Mouse (Mus musculus) kidney, embryonic 15.5 days (tissue): ENCODE measurements around the gene Hddc3. TPM values are rescaled to one million over a fixed set of nuclear protein-coding genes. Genes with fewer than 3 reads are reported as not detected.
"Not testable (repeated sequence)": the region's sequence is repeated elsewhere in the genome, so short reads cannot be mapped to it uniquely, and the experiment has no call there.

Experiments used
- ATAC-seq: fragments of 200-750 bp; cut with Nextera tagmentation; replicated peaks from 2 replicates; pipeline ENCODE4 v1.8.0; 2017; ENCODE audit warnings: moderate TSS enrichment; ENCODE audit not compliant: low FRiP score
- H3K27ac ChIP-seq: fragments of 300-500 bp; sonication (generic); 2 replicates; pipeline ENCODE4 v1.5.1; 2015; ENCODE audit warnings: mild to moderate bottlenecking, inconsistent platforms
- H3K27me3 ChIP-seq: fragments of 300-500 bp; sonication (generic); 2 replicates; pipeline ENCODE4 v1.6.1; 2015; ENCODE audit warnings: inconsistent platforms
- H3K36me3 ChIP-seq: fragments of 300-500 bp; sonication (generic); 2 replicates; pipeline ENCODE4 v1.6.1; 2015; ENCODE audit warnings: inconsistent platforms
- H3K4me1 ChIP-seq: fragments of 300-500 bp; sonication (generic); 2 replicates; pipeline ENCODE4 v1.6.1; 2015; ENCODE audit warnings: inconsistent platforms
- H3K4me2 ChIP-seq: fragments of 300-500 bp; sonication (generic); 2 replicates; pipeline ENCODE4 v1.6.1; 2015; ENCODE audit warnings: moderate library complexity, mild to moderate bottlenecking, inconsistent platforms
- H3K4me3 ChIP-seq: fragments of 300-500 bp; sonication (generic); replicated peaks from 2 replicates; pipeline ENCODE4 v1.5.1; 2015; ENCODE audit warnings: mild to moderate bottlenecking, inconsistent platforms
- H3K9ac ChIP-seq: fragments of 300-500 bp; sonication (generic); 2 replicates; pipeline ENCODE4 v1.6.1; 2015; ENCODE audit warnings: mild to moderate bottlenecking, inconsistent platforms
- H3K9me3 ChIP-seq: fragments of 300-500 bp; sonication (generic); replicated peaks from 2 replicates; pipeline ENCODE4 v1.6.1; 2016; ENCODE audit warnings: inconsistent platforms
- WGBS: fragments of 180-500 bp; shearing (Covaris S2); methylation state at CpG from one replicate; pipeline ENCODE4 v1.1.7; 2015; ENCODE audit warnings: mixed read lengths; 5-methylcytosine and 5-hydroxymethylcytosine counted together
- polyA plus RNA-seq: library from polyadenylated mRNA; unstranded; fragments of >200 nt; fragmentation: Nextera tagmentation; extraction: Ambion mirVana; gene quantifications from 2 replicates; pipeline ENCODE4 v1.2.1, GENCODE M21; 2015

Hddc3 gene
- polyA plus RNA-seq, 1 experiment from 2014 or later, result 21.1 TPM

- Histone ChIP-seq H3K4me1 (peaks cover 28% of the 10 kb centered on the region), H3K4me2 (peak within 1 kb of the TSS; percentile 64), H3K9ac (peak within 1 kb of the TSS; percentile 44), H3K4me3 (peak within 1 kb of the TSS; percentile 42), H3K9me3 (no peaks in the 10 kb centered on the region), H3K27ac (peak within 1 kb of the TSS; percentile 85), H3K27me3 (no peaks in the 10 kb centered on the region), H3K36me3 (peaks cover 31% of the 10 kb centered on the region)
- WGBS, result 5% methylated on average over 33 of the region's 33 CpGs
- peak; percentile 56 for ATAC-seq
Measured at GRCm38 (mm10) chr7:80387633-80388543, 45.0 kb downstream of the Hddc3 start, which contains the start of gene Fes. Gene Fes (minus strand): TSS chr7:80387946.

- no peak overlapping the region for H3K4me2 ChIP-seq
- H3K9ac ChIP-seq, result no peak overlapping the region
- no peaks in the 10 kb centered on the region for H3K27me3 ChIP-seq
- no peak for ATAC-seq
- H3K9me3 ChIP-seq, result no peaks in the 10 kb centered on the region
- WGBS, result 90% methylated on average over 15 of the region's 15 CpGs
- no peak overlapping the region for H3K4me3 ChIP-seq
- H3K4me1 ChIP-seq, result peaks cover 19% of the 10 kb centered on the region
- H3K36me3 ChIP-seq, result peaks cover 69% of the 10 kb centered on the region
- no peak overlapping the region for H3K27ac ChIP-seq
Measured at GRCm38 (mm10) chr7:80392119-80392518, 49.2 kb downstream of the Hddc3 start.

GRCm38 (mm10) chr7:80394600-80394999 lies 51.7 kb downstream of the Hddc3 start:
- Histone ChIP-seq H3K27me3 (no peaks in the 10 kb centered on the region), H3K4me3 (no peak overlapping the region), H3K36me3 (peaks cover 80% of the 10 kb centered on the region), H3K4me2 (no peak overlapping the region), H3K4me1 (0 out of 2 replicates have a peak, but pooled peaks cover 3% of the 10 kb centered on the region), H3K9ac (no peak overlapping the region), H3K9me3 (no peaks in the 10 kb centered on the region), H3K27ac (no peak overlapping the region)
- WGBS, result 91% methylated on average over 4 of the region's 4 CpGs
- ATAC-seq, result no peak

GRCm38 (mm10) chr7:80396427-80396826 lies 53.5 kb downstream of the Hddc3 start:
- not testable (repeated sequence) for H3K9ac ChIP-seq, H3K27ac ChIP-seq, H3K4me3 ChIP-seq, ATAC-seq, H3K4me2 ChIP-seq, H3K27me3 ChIP-seq, H3K9me3 ChIP-seq
- peaks cover 20% of the 10 kb centered on the region for H3K4me1 ChIP-seq
- 86% methylated on average over 4 of the region's 4 CpGs for WGBS
- H3K36me3 ChIP-seq, result peaks cover 63% of the 10 kb centered on the region

GRCm38 (mm10) chr7:80397986-80398385 lies 55.1 kb downstream of the Hddc3 start:
- Histone ChIP-seq H3K4me2 (no peak overlapping the region), H3K36me3 (peaks cover 48% of the 10 kb centered on the region), H3K4me3 (no peak overlapping the region), H3K9me3 (no peaks in the 10 kb centered on the region), H3K27ac (no peak overlapping the region), H3K9ac (no peak overlapping the region), H3K27me3 (no peaks in the 10 kb centered on the region), H3K4me1 (peaks cover 25% of the 10 kb centered on the region)
- no peak for ATAC-seq
- WGBS, result 97% methylated on average over 9 of the region's 9 CpGs

- H3K36me3 ChIP-seq, result peaks cover 39% of the 10 kb centered on the region
- H3K4me3 ChIP-seq, result no peak overlapping the region
- H3K9ac ChIP-seq, result no peak overlapping the region
- no peak for ATAC-seq
- H3K27me3 ChIP-seq, result 0 out of 2 replicates have a peak, but pooled peaks cover 3% of the 10 kb centered on the region
- H3K4me1 ChIP-seq, result peaks cover 33% of the 10 kb centered on the region
- H3K27ac ChIP-seq, result no peak overlapping the region
- H3K9me3 ChIP-seq, result no peaks in the 10 kb centered on the region
- H3K4me2 ChIP-seq, result no peak overlapping the region
- WGBS, result 81% methylated on average over 9 of the region's 9 CpGs
Measured at GRCm38 (mm10) chr7:80398654-80399444, 55.9 kb downstream of the Hddc3 start.

GRCm38 (mm10) chr7:80400099-80400498 lies 57.2 kb downstream of the Hddc3 start:
- WGBS, result 51% methylated on average over 5 of the region's 5 CpGs
- Histone ChIP-seq H3K4me2 (peak overlapping the region; percentile 89), H3K36me3 (peaks cover 29% of the 10 kb centered on the region), H3K27ac (peak overlapping the region; percentile 89), H3K9ac (no peak overlapping the region), H3K9me3 (no peaks in the 10 kb centered on the region), H3K27me3 (0 out of 2 replicates have a peak, but pooled peaks cover 3% of the 10 kb centered on the region), H3K4me1 (peaks cover 38% of the 10 kb centered on the region), H3K4me3 (no peak overlapping the region)
- no peak for ATAC-seq

Other genes with a start within 250 kb of the Hddc3 start
- 633 and 674 TPM in 2 replicates for gene Idh2, start 227.7 kb upstream of the Hddc3 start, polyA plus RNA-seq
- gene Sema4b, start 156.3 kb upstream of the Hddc3 start, polyA plus RNA-seq, result 17.1 and 21.9 TPM in 2 replicates
- gene Cib1, start 110.3 kb upstream of the Hddc3 start, polyA plus RNA-seq, result 108 and 122 TPM in 2 replicates
- 3.5 and 3.9 TPM in 2 replicates for gene Gdpgp1, start 110.2 kb upstream of the Hddc3 start, polyA plus RNA-seq
- 1.2 and 2.1 TPM in 2 replicates for gene Ttll13, start 96.7 kb upstream of the Hddc3 start, polyA plus RNA-seq
- gene Ngrn, start 81.9 kb upstream of the Hddc3 start, polyA plus RNA-seq, result 47.5 and 48.3 TPM in 2 replicates
- gene Vps33b, start 73.5 kb upstream of the Hddc3 start, polyA plus RNA-seq, result 14.6 and 15.4 TPM in 2 replicates
- gene Prc1, start 48.7 kb upstream of the Hddc3 start, polyA plus RNA-seq, result 137 and 150 TPM in 2 replicates
- 9.5 and 12.3 TPM in 2 replicates for gene Rccd1, start 18.6 kb upstream of the Hddc3 start, polyA plus RNA-seq
- gene Unc45a, start 2.1 kb upstream of the Hddc3 start, polyA plus RNA-seq, result 38.9 and 41.1 TPM in 2 replicates
- 16.2 and 20.8 TPM in 2 replicates for gene Man2a2, start 28.3 kb downstream of the Hddc3 start, polyA plus RNA-seq
- gene Fes, start 44.8 kb downstream of the Hddc3 start, polyA plus RNA-seq, result 14.9 and 18.5 TPM in 2 replicates
- 12.9 and 13.5 TPM in 2 replicates for gene Furin, start 62.3 kb downstream of the Hddc3 start, polyA plus RNA-seq
- gene Blm, start 192.0 kb downstream of the Hddc3 start, polyA plus RNA-seq, result 26.8 and 27.1 TPM in 2 replicates